Mouse (Mus musculus): ENCODE measurements around the gene Mars. TPM values are rescaled to one million over a fixed set of nuclear protein-coding genes. Genes with fewer than 3 reads are reported as not detected.

The Mars gene
- polyA plus RNA-seq (2012; rRNA removed; ENCODE audit: low replicate concordance): 66.5 and 79.6 TPM in 2 replicates

GRCm38 (mm10) chr10:127311476-127312355 is at the start of gene Mars:
Mars (minus strand) TSS chr10:127311786.

GRCm38 (mm10) chr10:127353909-127354895 is 42.6 kb upstream of the Mars start, which contains the start of gene Inhbe:
Inhbe (minus strand) TSS chr10:127354411.

DNA sequence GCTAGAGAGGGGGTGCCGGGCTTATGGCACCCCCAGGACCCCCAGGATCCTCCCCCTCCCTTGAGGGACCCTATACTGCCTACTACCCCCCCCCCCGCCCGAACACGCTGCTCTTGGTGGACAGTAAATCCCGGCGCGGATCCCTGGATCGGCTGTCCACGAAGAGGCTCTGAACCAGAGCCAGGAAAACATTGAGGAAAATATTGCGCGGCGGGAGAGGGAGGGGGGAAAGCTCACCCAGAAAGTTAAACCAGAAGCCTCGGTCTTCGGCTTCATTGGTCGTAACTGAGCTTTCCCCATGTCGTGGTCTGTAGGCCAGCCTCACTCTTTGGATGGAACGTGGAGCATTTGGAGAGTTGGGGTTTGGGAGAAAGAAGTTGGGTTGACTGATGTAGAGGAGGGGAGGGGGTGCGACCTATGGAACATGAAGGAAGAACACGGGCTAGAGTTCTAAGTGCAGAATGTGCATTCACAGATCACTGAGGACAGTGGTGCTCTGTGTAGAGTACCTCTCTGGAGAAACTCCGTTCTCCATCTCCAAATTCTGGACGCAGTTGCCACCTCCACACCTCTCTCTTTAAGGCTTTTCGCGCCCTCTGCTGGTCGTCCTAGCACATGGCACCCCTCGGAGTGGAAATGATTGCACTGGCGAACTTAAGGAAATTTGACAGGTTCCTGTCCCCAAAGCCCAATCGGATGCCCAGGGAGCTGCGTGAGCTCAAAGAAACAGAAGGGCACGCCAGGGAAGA is 30.5 kb upstream of the Mars start, which contains the start of gene Gli1:
Gene Gli1 (minus strand): TSS at position 84 of the 749 bp plus-strand sequence.

GRCm38 (mm10) chr10:127321621-127322020 is 10.0 kb upstream of the Mars start, which contains the start of gene Arhgap9:
Arhgap9 (plus strand) TSS chr10:127321964.

GRCm38 (mm10) chr10:127288800-127289572 is 22.6 kb downstream of the Mars start, which contains the start of gene Mbd6:
Mbd6 (minus strand) TSS chr10:127289018.

GRCm38 (mm10) chr10:127266112-127267091 is 45.2 kb downstream of the Mars start, which contains the start of gene Dctn2:
Dctn2 (plus strand) TSS chr10:127266368.

GRCm38 (mm10) chr10:127262548-127263398 is 48.8 kb downstream of the Mars start, which contains the start of gene Kif5a:
Kif5a (minus strand) TSS chr10:127263348.

Other genes starting within 250 kb of the Mars start
- 148 and 541 TPM in 2 replicates for gene Cdk4, start 248.3 kb downstream of the Mars start, polyA plus RNA-seq (2012; rRNA removed; ENCODE audit: low replicate concordance)
- gene Tspan31, start 241.5 kb downstream of the Mars start, polyA plus RNA-seq (2012; rRNA removed; ENCODE audit: low replicate concordance): 121 and 174 TPM in 2 replicates
- 4.8 and 25.1 TPM in 2 replicates for gene Agap2, start 236.5 kb downstream of the Mars start, polyA plus RNA-seq (2012; rRNA removed; ENCODE audit: low replicate concordance)
- gene Os9, start 190.7 kb downstream of the Mars start, polyA plus RNA-seq (2012; rRNA removed; ENCODE audit: low replicate concordance): 95.7 and 99.4 TPM in 2 replicates
- gene B4galnt1, start 146.6 kb downstream of the Mars start, polyA plus RNA-seq (2012; rRNA removed; ENCODE audit: low replicate concordance): 9.0 and 26.1 TPM in 2 replicates
- gene Slc26a10, start 131.1 kb downstream of the Mars start, polyA plus RNA-seq (2012; rRNA removed; ENCODE audit: low replicate concordance): 2.3 and 4.2 TPM in 2 replicates
- gene Arhgef25, start 121.7 kb downstream of the Mars start, polyA plus RNA-seq (2012; rRNA removed; ENCODE audit: low replicate concordance): 29.9 and 129 TPM in 2 replicates
- gene Dtx3, start 116.1 kb downstream of the Mars start, polyA plus RNA-seq (2012; rRNA removed; ENCODE audit: low replicate concordance): 173 and 346 TPM in 2 replicates
- 38.6 and 48.2 TPM in 2 replicates for gene Pip4k2c, start 100.2 kb downstream of the Mars start, polyA plus RNA-seq (2012; rRNA removed; ENCODE audit: low replicate concordance)
- 3.6 and 7.9 TPM in 2 replicates for gene Kif5a, start 48.4 kb downstream of the Mars start, polyA plus RNA-seq (2012; rRNA removed; ENCODE audit: low replicate concordance)
- 266 and 298 TPM in 2 replicates for gene Dctn2, start 45.4 kb downstream of the Mars start, polyA plus RNA-seq (2012; rRNA removed; ENCODE audit: low replicate concordance)
- 31.4 and 44.7 TPM in 2 replicates for gene Mbd6, start 22.8 kb downstream of the Mars start, polyA plus RNA-seq (2012; rRNA removed; ENCODE audit: low replicate concordance)
- gene Arhgap9, start 10.2 kb upstream of the Mars start, polyA plus RNA-seq (2012; rRNA removed; ENCODE audit: low replicate concordance): 8.7 and 11.8 TPM in 2 replicates
- 4.5 and 159 TPM in 2 replicates for gene Gli1, start 30.2 kb upstream of the Mars start, polyA plus RNA-seq (2012; rRNA removed; ENCODE audit: low replicate concordance)
- 0.03 TPM in 1 of 2 replicates, not detected in the other for gene Inhbe, start 42.6 kb upstream of the Mars start, polyA plus RNA-seq (2012; rRNA removed; ENCODE audit: low replicate concordance)
- not detected in 2 replicates for gene Inhbc, start 58.6 kb upstream of the Mars start, polyA plus RNA-seq (2012; rRNA removed; ENCODE audit: low replicate concordance)
- 68.8 and 82.7 TPM in 2 replicates for gene R3hdm2, start 68.5 kb upstream of the Mars start, polyA plus RNA-seq (2012; rRNA removed; ENCODE audit: low replicate concordance)
- 2.0 and 5.6 TPM in 2 replicates for gene Stac3, start 189.9 kb upstream of the Mars start, polyA plus RNA-seq (2012; rRNA removed; ENCODE audit: low replicate concordance)
- 51.9 and 59.2 TPM in 2 replicates for gene Ndufa4l2, start 203.2 kb upstream of the Mars start, polyA plus RNA-seq (2012; rRNA removed; ENCODE audit: low replicate concordance)
- 40.8 and 93.7 TPM in 2 replicates for gene Shmt2, start 210.7 kb upstream of the Mars start, polyA plus RNA-seq (2012; rRNA removed; ENCODE audit: low replicate concordance)
- gene Nxph4, start 222.8 kb upstream of the Mars start, polyA plus RNA-seq (2012; rRNA removed; ENCODE audit: low replicate concordance): 0.09 and 0.36 TPM in 2 replicates

All from subcutaneous adipose tissue, adult 2 months (tissue).